In genomic region chr13:83566180-83566579, GRCm38 (mm10) we compare ENCODE assay signal across 11 mouse cellular contexts.
DNase-seq lines count a peak whose midpoint lies in the region; ATAC-seq lines count a peak whose summit lies in the region.
"Had no signal": no experiment of that assay in that cellular context is flagged by ENCODE, and none has a peak within 500 bp of the region (broad histone marks: within the 10 kb centered on the region; RNA-seq: fewer than 3 reads in every experiment).

No protein-coding gene starts in this region.

- 20% methylated on average over 4 of the region's 4 CpGs for WGBS in heart, embryonic 10.5 days
- 25% methylated on average over 4 of the region's 4 CpGs for WGBS in lung, embryonic 15.5 days

- intact Hi-C loops in heart, postnatal 36 days (cut with DNase I), result no loop called here

- H3K9me3 ChIP-seq in heart, embryonic 10.5 days, result no peaks in the 10 kb centered on the region
- H3K9me3 ChIP-seq in lung, embryonic 15.5 days, result no peaks in the 10 kb centered on the region
- H3K9me3 ChIP-seq: G1E; liver, embryonic 13.5 days had no signal

- H3K4me1 ChIP-seq in heart, embryonic 10.5 days, result peaks cover 43% of the 10 kb centered on the region
- H3K4me1 ChIP-seq in lung, embryonic 15.5 days, result peaks cover 12% of the 10 kb centered on the region; the same call in 1 of the 2 replicates

- no peaks in the 10 kb centered on the region for H3K27me3 ChIP-seq in heart, embryonic 10.5 days (ENCODE audit: insufficient read depth, poor library complexity, severe bottlenecking)
- H3K27me3 ChIP-seq in lung, embryonic 15.5 days, result no peaks in the 10 kb centered on the region
- H3K27me3 ChIP-seq: liver, embryonic 13.5 days had no signal

- H3K4me2 ChIP-seq in lung, embryonic 15.5 days, result peak overlapping the region; percentile 27
- H3K4me2 ChIP-seq: liver, embryonic 13.5 days had no signal

- no peak overlapping the region for H3K4me3 ChIP-seq in heart, embryonic 10.5 days
- no peak overlapping the region for H3K4me3 ChIP-seq in lung, embryonic 15.5 days
- H3K4me3 ChIP-seq: erythroblast, embryonic 14.5 days; liver, embryonic 13.5 days had no signal

- H3K27ac ChIP-seq in heart, embryonic 10.5 days, result peak overlapping the region; percentile 77
- peak overlapping the region; percentile 54 for H3K27ac ChIP-seq in lung, embryonic 15.5 days

- ATAC-seq in CD4-positive, CD25-positive, alpha-beta regulatory T cell, adult 4 months, result peak; percentile 77
- no peak for ATAC-seq in lung, embryonic 15.5 days (ENCODE audit: borderline replicate concordance, extremely low read depth, low FRiP score, low TSS enrichment)

- H3K36me3 ChIP-seq in heart, embryonic 10.5 days, result no peaks in the 10 kb centered on the region
- H3K36me3 ChIP-seq in lung, embryonic 15.5 days, result no peaks in the 10 kb centered on the region
- H3K36me3 ChIP-seq: G1E; liver, embryonic 13.5 days had no signal

- no peak overlapping the region for H3K9ac ChIP-seq in lung, embryonic 15.5 days
- H3K9ac ChIP-seq: liver, embryonic 13.5 days had no signal

- peak; percentile 96 for DNase-seq in heart, adult 11 months
- DNase-seq in heart, postnatal 36 days, result no peak
- DNase-seq in heart, embryonic 10.5 days (ENCODE audit: low spot score), result no peak
- no peak for DNase-seq in cerebellum, adult 9-11 months
- DNase-seq in cerebellum, adult 11-12 months, result no peak
- DNase-seq in frontal cortex, postnatal 14 days (ENCODE audit: low spot score in 2 of 2), result no peak
- DNase-seq: liver, embryonic 13.5 days had no signal
